Mouse (Mus musculus) telencephalon, adult 2 months (tissue): ENCODE measurements at regions not wholly inside any gene's neighbourhood (a gene's known extent, or its start where the extent isn't known, plus 50 kb on each side); places are given as distances from the start of the nearest gene placed in this dataset.

Experiments used
- DNase-seq: peaks from one replicate; pipeline ENCODE4 v3.0.0-alpha.2; 2011; ENCODE audit warnings: low read depth, low spot score

DNA sequence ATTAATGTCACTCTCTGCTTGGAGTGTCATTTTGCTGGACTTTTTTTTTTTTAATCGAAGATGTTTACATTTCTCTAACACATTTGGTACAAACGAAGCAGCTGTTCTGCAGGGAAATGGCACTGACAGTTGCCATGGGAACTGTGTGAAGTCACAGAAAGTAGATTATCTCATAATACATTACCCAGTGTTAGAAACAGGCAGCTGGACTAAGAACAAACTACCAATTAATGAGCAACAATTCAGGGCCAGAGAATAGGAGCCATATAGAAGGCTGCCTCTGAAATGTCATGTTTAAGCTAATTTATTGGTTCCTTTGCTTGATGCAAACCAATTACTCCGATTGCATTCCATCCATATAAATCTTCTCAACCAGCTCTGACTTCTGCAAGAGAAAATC is 159.3 kb upstream of the Large1 start:
- peak; percentile 19 for DNase-seq
